Mouse (Mus musculus): ENCODE measurements around the gene Serhl. TPM values are rescaled to one million over a fixed set of nuclear protein-coding genes. Genes with fewer than 3 reads are reported as not detected.

Serhl gene
- total and polyA plus RNA-seq, 3 experiments, result 36.8 to 82.7 (median 41.0) TPM

GRCm38 (mm10) chr15:83135654-83136053 is 46.3 kb downstream of the Serhl start:
- H3K79me2 ChIP-seq (replicated peaks; ENCODE audit: control insufficient read depth, insufficient read depth, low read length), result peaks cover 4% of the 10 kb centered on the region
- intact Hi-C loops (cut with DNase I), result no loop called here
- H3K27ac ChIP-seq, result no peak overlapping the region
- no peaks in the 10 kb centered on the region for H3K36me3 ChIP-seq (ENCODE audit: control insufficient read depth, insufficient read depth, low read length)
- TF ChIP-seq EP300 (IDR thresholded peaks at IDR 0.05; ENCODE audit: insufficient read depth, low read depth, low read length), result no peak
- TF ChIP-seq CTCF (IDR thresholded peaks at IDR 0.05), result no peak
- no peak for TF ChIP-seq POLR2A (IDR thresholded peaks at IDR 0.05; ENCODE audit: insufficient read depth, low read depth, low read length)
- WGBS, result 63% methylated on average over 2 of the region's 2 CpGs
- H3K27me3 ChIP-seq (ENCODE audit: control insufficient read depth, insufficient read depth, low read length), result no peaks in the 10 kb centered on the region
- H3K4me1 ChIP-seq (ENCODE audit: control insufficient read depth, insufficient read depth, low read length), result peaks cover 2% of the 10 kb centered on the region; the same call in 1 of the 2 replicates
- DNase-seq, result no peak
- H3K4me3 ChIP-seq, result no peak overlapping the region
- no peak overlapping the region for H3K9ac ChIP-seq (ENCODE audit: low read depth, low read length)

GRCm38 (mm10) chr15:83142861-83143260 is 53.6 kb downstream of the Serhl start:
- H3K4me1 ChIP-seq (ENCODE audit: control insufficient read depth, insufficient read depth, low read length), result peaks cover 12% of the 10 kb centered on the region
- H3K27ac ChIP-seq, result no peak overlapping the region
- no peak overlapping the region for H3K9ac ChIP-seq (ENCODE audit: low read depth, low read length)
- no peak for TF ChIP-seq EP300 (IDR thresholded peaks at IDR 0.05; ENCODE audit: insufficient read depth, low read depth, low read length)
- no peak for TF ChIP-seq CTCF (IDR thresholded peaks at IDR 0.05)
- H3K79me2 ChIP-seq (replicated peaks; ENCODE audit: control insufficient read depth, insufficient read depth, low read length), result peaks cover 15% of the 10 kb centered on the region
- intact Hi-C loops (cut with DNase I), result no loop called here
- H3K4me3 ChIP-seq, result no peak overlapping the region
- 44% methylated on average over 5 of the region's 5 CpGs for WGBS
- no peaks in the 10 kb centered on the region for H3K27me3 ChIP-seq (ENCODE audit: control insufficient read depth, insufficient read depth, low read length)
- no peak for DNase-seq
- H3K36me3 ChIP-seq (ENCODE audit: control insufficient read depth, insufficient read depth, low read length), result peaks cover 5% of the 10 kb centered on the region

GRCm38 (mm10) chr15:83145541-83145940 is 56.2 kb downstream of the Serhl start:
- intact Hi-C loops (cut with DNase I), result no loop called here
- H3K27me3 ChIP-seq (ENCODE audit: control insufficient read depth, insufficient read depth, low read length), result no peaks in the 10 kb centered on the region
- H3K27ac ChIP-seq, result no peak overlapping the region
- peak overlapping the region; percentile 3; the same call in 1 of the 2 replicates for H3K9ac ChIP-seq (ENCODE audit: low read depth, low read length)
- H3K4me1 ChIP-seq (ENCODE audit: control insufficient read depth, insufficient read depth, low read length), result peaks cover 16% of the 10 kb centered on the region
- H3K36me3 ChIP-seq (ENCODE audit: control insufficient read depth, insufficient read depth, low read length), result peaks cover 5% of the 10 kb centered on the region
- H3K79me2 ChIP-seq (replicated peaks; ENCODE audit: control insufficient read depth, insufficient read depth, low read length), result peaks cover 13% of the 10 kb centered on the region
- TF ChIP-seq CTCF (IDR thresholded peaks at IDR 0.05) (no peak), POLR2A (IDR thresholded peaks at IDR 0.05; ENCODE audit: insufficient read depth, low read depth, low read length) (no peak), EP300 (IDR thresholded peaks at IDR 0.05; ENCODE audit: insufficient read depth, low read depth, low read length) (no peak)
- WGBS, result 72% methylated on average over 6 of the region's 6 CpGs
- no peak overlapping the region for H3K4me3 ChIP-seq
- no peak for DNase-seq

GRCm38 (mm10) chr15:83148395-83148794 is 59.1 kb downstream of the Serhl start:
- DNase-seq, result no peak
- Histone ChIP-seq H3K4me3 (peak overlapping the region; percentile 82), H3K27ac (peak overlapping the region; percentile 97), H3K4me1 (ENCODE audit: control insufficient read depth, insufficient read depth, low read length) (peaks cover 10% of the 10 kb centered on the region), H3K79me2 (replicated peaks; ENCODE audit: control insufficient read depth, insufficient read depth, low read length) (peaks cover 11% of the 10 kb centered on the region), H3K36me3 (ENCODE audit: control insufficient read depth, insufficient read depth, low read length) (peaks cover 5% of the 10 kb centered on the region), H3K9ac (ENCODE audit: low read depth, low read length) (peak overlapping the region; percentile 99), H3K27me3 (ENCODE audit: control insufficient read depth, insufficient read depth, low read length) (no peaks in the 10 kb centered on the region)
- 2% methylated on average over 21 of the region's 21 CpGs for WGBS
- no peak for TF ChIP-seq EP300 (IDR thresholded peaks at IDR 0.05; ENCODE audit: insufficient read depth, low read depth, low read length)
- intact Hi-C loops (cut with DNase I), result no loop called here

GRCm38 (mm10) chr15:83148801-83149195 is 59.5 kb downstream of the Serhl start:
- no peak for TF ChIP-seq CTCF (IDR thresholded peaks at IDR 0.05)
- H3K4me3 ChIP-seq, result peak overlapping the region; percentile 82
- peaks cover 9% of the 10 kb centered on the region for H3K4me1 ChIP-seq (ENCODE audit: control insufficient read depth, insufficient read depth, low read length)
- no peak for DNase-seq
- H3K27me3 ChIP-seq (ENCODE audit: control insufficient read depth, insufficient read depth, low read length), result no peaks in the 10 kb centered on the region
- H3K9ac ChIP-seq (ENCODE audit: low read depth, low read length), result peak overlapping the region; percentile 99
- H3K79me2 ChIP-seq (replicated peaks; ENCODE audit: control insufficient read depth, insufficient read depth, low read length), result peaks cover 8% of the 10 kb centered on the region
- intact Hi-C loops (cut with DNase I), result loop anchor here (1.0 kb wide), 2 partner anchors 24 to 26 kb away; partner anchors contain the start of genes Cyb5r3 and Rrp7a
- H3K36me3 ChIP-seq (ENCODE audit: control insufficient read depth, insufficient read depth, low read length), result peaks cover 5% of the 10 kb centered on the region
- WGBS, result under 1% methylated on average over 41 of the region's 41 CpGs
- H3K27ac ChIP-seq, result peak overlapping the region; percentile 97

- no peaks in the 10 kb centered on the region for H3K27me3 ChIP-seq (ENCODE audit: control insufficient read depth, insufficient read depth, low read length)
- DNase-seq, result peak; percentile 98
- TF ChIP-seq POLR2A (IDR thresholded peaks at IDR 0.05; ENCODE audit: insufficient read depth, low read depth, low read length), result peak; percentile 91
- TF ChIP-seq CTCF (IDR thresholded peaks at IDR 0.05), result 0 out of 2 replicates have a peak, but pooled peaks have one; percentile 13
- peak; percentile 66; the same call in 1 of the 2 replicates for TF ChIP-seq EP300 (IDR thresholded peaks at IDR 0.05; ENCODE audit: insufficient read depth, low read depth, low read length)
- peaks cover 3% of the 10 kb centered on the region for H3K36me3 ChIP-seq (ENCODE audit: control insufficient read depth, insufficient read depth, low read length)
- peaks cover 6% of the 10 kb centered on the region for H3K79me2 ChIP-seq (replicated peaks; ENCODE audit: control insufficient read depth, insufficient read depth, low read length)
- H3K4me3 ChIP-seq, result peak within 1 kb of the TSS; percentile 82
- H3K9ac ChIP-seq (ENCODE audit: low read depth, low read length), result peak within 1 kb of the TSS; percentile 99
- H3K4me1 ChIP-seq (ENCODE audit: control insufficient read depth, insufficient read depth, low read length), result peaks cover 9% of the 10 kb centered on the region
- under 1% methylated on average over 56 of the region's 56 CpGs for WGBS
- peak within 1 kb of the TSS; percentile 97 for H3K27ac ChIP-seq
- intact Hi-C loops (cut with DNase I), result loop anchor here (1.0 to 10.0 kb wide), 3 partner anchors 23 to 365 kb away; partner anchors contain the start of genes Cyb5r3, Rrp7a and Ttll1
These were observed 60.1 kb downstream of the Serhl start, which contains the start of gene Poldip3 for GRCm38 (mm10) chr15:83149196-83150072. Gene Poldip3, minus strand, starts transcription at chr15:83149384.

All from heart, adult 2 months (tissue).